Mouse (Mus musculus): ENCODE results near the gene Hist3h2a. TPM values are rescaled to one million over a fixed set of nuclear protein-coding genes. Genes with fewer than 3 reads are reported as not detected.

The Hist3h2a gene
- polyA plus RNA-seq, 1 experiment, result 24.4 TPM

DNA sequence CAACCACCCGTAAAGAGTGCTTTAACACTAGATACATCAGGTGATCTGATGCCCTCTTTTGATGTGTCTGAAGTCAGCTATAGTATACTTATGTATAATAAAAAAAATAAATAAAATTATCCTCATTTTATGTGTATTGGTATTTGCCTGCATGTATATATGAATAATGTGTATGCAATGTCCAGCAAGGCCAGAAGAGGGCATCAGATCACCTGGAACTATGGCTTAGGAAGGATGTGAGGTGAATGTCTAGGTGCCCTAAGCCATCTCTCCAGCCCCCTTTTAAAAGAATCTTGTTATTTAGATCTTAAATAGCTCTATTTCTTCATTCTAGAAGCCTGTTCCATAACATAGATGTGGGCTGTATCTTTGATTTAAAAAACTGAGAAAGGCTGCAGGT, 12.9 kb downstream of the Hist3h2a start:
- no peak overlapping the region for H3K4me2 ChIP-seq (ENCODE audit: low read depth)
- no peak overlapping the region for H3ac ChIP-seq (ENCODE audit: control insufficient read depth, insufficient read length)
- no peak overlapping the region for H3K4me3 ChIP-seq
- no peaks in the 10 kb centered on the region for H3K79me2 ChIP-seq (ENCODE audit: control insufficient read depth, insufficient read depth)
- TF ChIP-seq REST (IDR thresholded peaks at IDR 0.05; ENCODE audit: insufficient read depth, insufficient read length) (no peak), MYOD1 (IDR thresholded peaks at IDR 0.05; ENCODE audit: control insufficient read depth in 1 of 3, insufficient read length in 2 of 3, low read depth in 2 of 3) (no peak), SRF (IDR thresholded peaks at IDR 0.05; ENCODE audit: control insufficient read depth, insufficient read length, low read depth) (no peak), USF1 (IDR thresholded peaks at IDR 0.05; ENCODE audit: low read depth) (no peak), POLR2A (IDR thresholded peaks at IDR 0.05; ENCODE audit: insufficient read length, low read depth) (no peak), MAX (IDR thresholded peaks at IDR 0.05; ENCODE audit: low read depth) (no peak), POLR2AphosphoS2 (IDR thresholded peaks at IDR 0.05; ENCODE audit: insufficient read length, low read depth) (no peak), TCF3 (IDR thresholded peaks at IDR 0.05; ENCODE audit: insufficient read length, low read depth) (no peak), CEBPB (IDR thresholded peaks at IDR 0.05; ENCODE audit: insufficient read depth, poor library complexity, severe bottlenecking) (no peak), E2F4 (IDR thresholded peaks at IDR 0.05; ENCODE audit: insufficient read depth) (no peak)
- H3K36me3 ChIP-seq (ENCODE audit: control insufficient read depth, insufficient read depth), result no peaks in the 10 kb centered on the region
- no peaks in the 10 kb centered on the region for H3K27me3 ChIP-seq (ENCODE audit: control insufficient read depth, insufficient read depth, insufficient read length)

DNA sequence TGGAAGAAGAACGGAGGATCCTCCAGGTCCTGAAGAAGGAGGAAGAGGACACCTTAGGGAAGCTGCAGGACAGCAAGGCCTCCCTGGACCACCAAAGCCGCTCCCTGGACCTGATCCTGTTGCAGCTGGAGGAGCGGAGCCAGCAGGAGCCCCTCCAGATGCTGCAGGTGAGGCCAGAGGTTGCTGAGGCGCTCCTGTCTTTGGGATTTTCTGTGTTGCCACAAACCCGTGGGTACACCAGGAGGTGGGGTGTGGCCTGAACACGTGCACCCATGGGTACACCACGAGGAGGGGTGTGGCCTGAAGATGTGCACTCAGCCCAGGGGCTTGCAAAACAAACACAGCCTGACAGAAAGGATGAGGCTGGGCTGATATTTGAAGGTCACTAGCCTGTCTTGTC, 14.1 kb downstream of the Hist3h2a start:
- Histone ChIP-seq H3K4me2 (ENCODE audit: low read depth) (no peak overlapping the region), H3K27me3 (ENCODE audit: control insufficient read depth, insufficient read depth, insufficient read length) (no peaks in the 10 kb centered on the region), H3K36me3 (ENCODE audit: control insufficient read depth, insufficient read depth) (peaks cover 3% of the 10 kb centered on the region), H3ac (ENCODE audit: control insufficient read depth, insufficient read length) (no peak overlapping the region), H3K79me2 (ENCODE audit: control insufficient read depth, insufficient read depth) (no peaks in the 10 kb centered on the region), H3K4me3 (no peak overlapping the region)
- no peak for TF ChIP-seq E2F4 (IDR thresholded peaks at IDR 0.05; ENCODE audit: insufficient read depth)
- TF ChIP-seq CEBPB (IDR thresholded peaks at IDR 0.05; ENCODE audit: insufficient read depth, poor library complexity, severe bottlenecking), result no peak
- TF ChIP-seq TCF12 (IDR thresholded peaks at IDR 0.05; ENCODE audit: insufficient read depth, poor library complexity, severe bottlenecking), result no peak
- no peak for TF ChIP-seq POLR2A (IDR thresholded peaks at IDR 0.05; ENCODE audit: insufficient read length, low read depth)
- TF ChIP-seq MAX (IDR thresholded peaks at IDR 0.05; ENCODE audit: low read depth), result no peak
- no peak for TF ChIP-seq USF1 (IDR thresholded peaks at IDR 0.05; ENCODE audit: low read depth)
- TF ChIP-seq POLR2AphosphoS2 (IDR thresholded peaks at IDR 0.05; ENCODE audit: insufficient read length, low read depth), result no peak
- no peak for TF ChIP-seq SRF (IDR thresholded peaks at IDR 0.05; ENCODE audit: control insufficient read depth, insufficient read length, low read depth)

DNA sequence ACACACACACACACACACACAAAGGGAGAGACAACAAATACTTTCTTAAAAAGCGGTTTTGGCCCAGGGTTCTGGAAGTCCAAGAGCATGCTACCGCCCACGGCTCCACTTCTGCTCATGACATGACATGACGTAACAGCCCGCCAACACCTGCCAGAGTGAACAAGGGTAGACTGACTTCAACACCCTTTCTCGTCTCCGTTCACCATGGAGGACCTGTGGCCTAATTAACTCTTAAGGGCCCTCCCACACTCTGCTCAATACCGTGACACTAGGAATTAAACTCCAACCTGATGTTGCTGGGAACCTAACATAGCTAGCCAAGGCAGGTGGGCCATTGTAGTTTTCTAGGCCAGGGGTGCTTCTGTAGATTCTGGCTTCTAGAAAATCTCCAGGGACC, 14.5 kb downstream of the Hist3h2a start:
- peaks cover 3% of the 10 kb centered on the region for H3K36me3 ChIP-seq (ENCODE audit: control insufficient read depth, insufficient read depth)
- no peak overlapping the region for H3K4me2 ChIP-seq (ENCODE audit: low read depth)
- H3K27me3 ChIP-seq (ENCODE audit: control insufficient read depth, insufficient read depth, insufficient read length), result no peaks in the 10 kb centered on the region
- H3K4me3 ChIP-seq, result no peak overlapping the region
- TF ChIP-seq MYOG (IDR thresholded peaks at IDR 0.05; ENCODE audit: control insufficient read depth in 1 of 3, insufficient read depth in 1 of 3, insufficient read length in 2 of 3, low read depth in 2 of 3), result no peak
- no peak for TF ChIP-seq E2F4 (IDR thresholded peaks at IDR 0.05; ENCODE audit: insufficient read depth)
- TF ChIP-seq TCF3 (IDR thresholded peaks at IDR 0.05; ENCODE audit: insufficient read length, low read depth), result no peak
- no peak for TF ChIP-seq TCF12 (IDR thresholded peaks at IDR 0.05; ENCODE audit: insufficient read depth, poor library complexity, severe bottlenecking)
- no peak for TF ChIP-seq MYOD1 (IDR thresholded peaks at IDR 0.05; ENCODE audit: control insufficient read depth in 1 of 3, insufficient read length in 2 of 3, low read depth in 2 of 3)
- no peak for TF ChIP-seq USF1 (IDR thresholded peaks at IDR 0.05; ENCODE audit: low read depth)
- no peak for TF ChIP-seq POLR2A (IDR thresholded peaks at IDR 0.05; ENCODE audit: insufficient read length, low read depth)
- TF ChIP-seq MAX (IDR thresholded peaks at IDR 0.05; ENCODE audit: low read depth), result no peak
- TF ChIP-seq CEBPB (IDR thresholded peaks at IDR 0.05; ENCODE audit: insufficient read depth, poor library complexity, severe bottlenecking), result no peak
- no peak for TF ChIP-seq SRF (IDR thresholded peaks at IDR 0.05; ENCODE audit: control insufficient read depth, insufficient read length, low read depth)
- no peak for TF ChIP-seq POLR2AphosphoS2 (IDR thresholded peaks at IDR 0.05; ENCODE audit: insufficient read length, low read depth)
- TF ChIP-seq REST (IDR thresholded peaks at IDR 0.05; ENCODE audit: insufficient read depth, insufficient read length), result no peak
- H3ac ChIP-seq (ENCODE audit: control insufficient read depth, insufficient read length), result no peak overlapping the region
- no peaks in the 10 kb centered on the region for H3K79me2 ChIP-seq (ENCODE audit: control insufficient read depth, insufficient read depth)

DNA sequence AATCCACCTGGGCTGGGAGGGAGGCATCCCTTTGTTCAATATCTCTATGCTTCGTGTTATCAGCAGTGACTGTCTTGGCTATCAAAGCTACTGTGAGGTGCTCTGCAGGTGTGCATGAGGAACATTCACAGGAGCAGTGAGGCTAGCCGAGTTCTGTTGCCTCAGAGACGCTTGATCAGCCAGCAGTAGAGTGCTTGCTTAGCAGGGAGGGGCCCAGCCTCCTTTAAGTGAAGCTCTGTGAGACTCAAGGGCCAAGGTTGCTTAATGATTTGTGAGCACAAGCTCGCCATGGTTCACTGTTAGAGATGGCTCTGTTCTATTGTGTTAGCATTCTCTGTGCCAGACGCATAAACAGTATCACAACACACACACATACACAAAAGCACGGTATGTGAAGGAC, 15.2 kb downstream of the Hist3h2a start:
- Histone ChIP-seq H3K27me3 (ENCODE audit: control insufficient read depth, insufficient read depth, insufficient read length) (no peaks in the 10 kb centered on the region), H3K36me3 (ENCODE audit: control insufficient read depth, insufficient read depth) (peaks cover 3% of the 10 kb centered on the region), H3ac (ENCODE audit: control insufficient read depth, insufficient read length) (no peak overlapping the region), H3K4me2 (ENCODE audit: low read depth) (no peak overlapping the region), H3K79me2 (ENCODE audit: control insufficient read depth, insufficient read depth) (peaks cover 2% of the 10 kb centered on the region), H3K4me3 (no peak overlapping the region)
- TF ChIP-seq TCF12 (IDR thresholded peaks at IDR 0.05; ENCODE audit: insufficient read depth, poor library complexity, severe bottlenecking) (no peak), USF1 (IDR thresholded peaks at IDR 0.05; ENCODE audit: low read depth) (no peak), TCF3 (IDR thresholded peaks at IDR 0.05; ENCODE audit: insufficient read length, low read depth) (no peak), MYOD1 (IDR thresholded peaks at IDR 0.05; ENCODE audit: control insufficient read depth in 1 of 3, insufficient read length in 2 of 3, low read depth in 2 of 3) (no peak), MYOG (IDR thresholded peaks at IDR 0.05; ENCODE audit: control insufficient read depth in 1 of 3, insufficient read depth in 1 of 3, insufficient read length in 2 of 3, low read depth in 2 of 3) (no peak), SRF (IDR thresholded peaks at IDR 0.05; ENCODE audit: control insufficient read depth, insufficient read length, low read depth) (no peak), POLR2A (IDR thresholded peaks at IDR 0.05; ENCODE audit: insufficient read length, low read depth) (no peak), MAX (IDR thresholded peaks at IDR 0.05; ENCODE audit: low read depth) (no peak), CEBPB (IDR thresholded peaks at IDR 0.05; ENCODE audit: insufficient read depth, poor library complexity, severe bottlenecking) (no peak), REST (IDR thresholded peaks at IDR 0.05; ENCODE audit: insufficient read depth, insufficient read length) (no peak), E2F4 (IDR thresholded peaks at IDR 0.05; ENCODE audit: insufficient read depth) (no peak), POLR2AphosphoS2 (IDR thresholded peaks at IDR 0.05; ENCODE audit: insufficient read length, low read depth) (no peak)

Measured in myocyte (in vitro differentiated cells).